Mouse (Mus musculus) gastrocnemius, adult 2 months (tissue): ENCODE measurements around the gene Gm42421. TPM values are rescaled to one million over a fixed set of nuclear protein-coding genes. Genes with fewer than 3 reads are reported as not detected.

Source experiments
- DNase-seq: peaks from one replicate; pipeline ENCODE4 v3.0.0; 2022
- H3K27ac ChIP-seq: fragments of 200-600 bp; 2 replicates; pipeline ENCODE4 v1.8.1; 2022; ENCODE audit warnings: mild to moderate bottlenecking
- H3K4me3 ChIP-seq: fragments of 200-600 bp; 2 replicates; pipeline ENCODE4 v1.8.1; 2022; ENCODE audit warnings: mild to moderate bottlenecking, moderate library complexity
- CTCF ChIP-seq: fragments of 200-600 bp; IDR thresholded peaks from 2 replicates; pipeline ENCODE4 v1.8.1; 2022; ENCODE audit warnings: antibody characterized with exemption, mild to moderate bottlenecking, moderate library complexity
- intact Hi-C: fragments of 180-260 bp; cut with DNase I; formaldehyde crosslinking; loops from one replicate; pipeline ENCODE4 v1.15.1; 2025
- long read RNA-seq, 2 experiments: library from polyadenylated mRNA; stranded (forward); transcript quantifications; one replicate each; pipeline ENCODE4 v2.0.0; 2021
- total RNA-seq, 2 experiments: library from RNA; stranded (reverse); gene quantifications; 2 replicates each; pipeline ENCODE4 v1.2.3; 2021

Gene Gm42421
- not detected for total RNA-seq
- long read RNA-seq, experiment 1: 0 reads
- long read RNA-seq, experiment 2: 0 reads

GRCm38 (mm10) chr5:143927875-143928274, at the start of gene Gm42421:
TSS of gene Gm42421 (plus strand) at chr5:143928175.
- no peak within 1 kb of the TSS for H3K4me3 ChIP-seq
- no peak for TF ChIP-seq CTCF
- intact Hi-C loops: no loop called here
- no peak for DNase-seq
- H3K27ac ChIP-seq: no peak within 1 kb of the TSS

GRCm38 (mm10) chr5:143885274-143885673, 42.7 kb upstream of the Gm42421 start:
- intact Hi-C loops: no loop called here
- no peak overlapping the region for H3K4me3 ChIP-seq
- H3K27ac ChIP-seq: peak overlapping the region; percentile 64; the same call in 1 of the 2 replicates
- no peak for TF ChIP-seq CTCF
- no peak for DNase-seq

GRCm38 (mm10) chr5:143890741-143891140, 37.2 kb upstream of the Gm42421 start:
- no peak for DNase-seq

GRCm38 (mm10) chr5:143892255-143892886, 35.6 kb upstream of the Gm42421 start:
- TF ChIP-seq CTCF: peak; percentile 53
- no peak overlapping the region for H3K4me3 ChIP-seq
- H3K27ac ChIP-seq: no peak overlapping the region
- intact Hi-C loops: no loop called here
- peak; percentile 37 for DNase-seq

More at GRCm38 (mm10) chr5:143890741-143891140, 37.2 kb upstream of the Gm42421 start:
- Histone ChIP-seq H3K27ac (no peak overlapping the region), H3K4me3 (no peak overlapping the region)
- intact Hi-C loops: no loop called here
- TF ChIP-seq CTCF: no peak

- no peak for DNase-seq
- Histone ChIP-seq H3K27ac (no peak overlapping the region), H3K4me3 (no peak overlapping the region)
- no peak for TF ChIP-seq CTCF
- intact Hi-C loops: no loop called here
Measured at GRCm38 (mm10) chr5:143893396-143893795, 34.6 kb upstream of the Gm42421 start.

- no peak within 1 kb of the TSS for H3K4me3 ChIP-seq
- no peak for TF ChIP-seq CTCF
- DNase-seq: no peak
- no peak within 1 kb of the TSS for H3K27ac ChIP-seq
- intact Hi-C loops: no loop called here
Measured at GRCm38 (mm10) chr5:143897635-143898330, 30.2 kb upstream of the Gm42421 start, which contains the start of gene Ankrd61. TSS of gene Ankrd61 (minus strand) at chr5:143897685.

- intact Hi-C loops: loop anchor here (5.0 kb wide), 1 partner anchor 1120 kb away; no protein-coding TSS in a partner anchor
- DNase-seq: peak; percentile 94
- Histone ChIP-seq H3K4me3 (no peak overlapping the region; the same call in 1 of the 2 replicates), H3K27ac (peak overlapping the region; percentile 97)
- no peak for TF ChIP-seq CTCF
Measured at GRCm38 (mm10) chr5:143902111-143902510, 25.9 kb upstream of the Gm42421 start.

GRCm38 (mm10) chr5:143903813-143904212, 24.2 kb upstream of the Gm42421 start:
- Histone ChIP-seq H3K4me3 (no peak overlapping the region), H3K27ac (peak overlapping the region; percentile 97)
- intact Hi-C loops: loop anchor here (5.0 kb wide), 1 partner anchor 1122 kb away; no protein-coding TSS in a partner anchor
- no peak for DNase-seq
- no peak for TF ChIP-seq CTCF

GRCm38 (mm10) chr5:143906429-143906828, 21.5 kb upstream of the Gm42421 start:
- H3K27ac ChIP-seq: peak overlapping the region; percentile 97
- TF ChIP-seq CTCF: no peak
- intact Hi-C loops: loop anchor here (5.0 kb wide), 1 partner anchor 349 kb away; no protein-coding TSS in a partner anchor
- H3K4me3 ChIP-seq: peak overlapping the region; percentile 76
- DNase-seq: no peak

- intact Hi-C loops: loop anchor here (5.0 kb wide), 1 partner anchor 352 kb away; no protein-coding TSS in a partner anchor
- Histone ChIP-seq H3K4me3 (peak overlapping the region; percentile 76), H3K27ac (peak overlapping the region; percentile 97)
- TF ChIP-seq CTCF: no peak
- DNase-seq: no peak
Measured at GRCm38 (mm10) chr5:143908926-143909325, 19.0 kb upstream of the Gm42421 start.

- TF ChIP-seq CTCF: no peak
- peak within 1 kb of the TSS; percentile 97 for H3K27ac ChIP-seq
- peak within 1 kb of the TSS; percentile 76 for H3K4me3 ChIP-seq
- intact Hi-C loops: loop anchor here (2.0 to 5.0 kb wide), 2 partner anchors 177 to 352 kb away; partner anchors contain the start of gene Usp42
- peak; percentile 97 for DNase-seq
Measured at GRCm38 (mm10) chr5:143909417-143910400, 18.3 kb upstream of the Gm42421 start, which contains the start of the genes Aimp2 and Pms2. TSS of gene Aimp2 (minus strand) at chr5:143909847. TSS of gene Pms2 (plus strand) at chr5:143909964.

- TF ChIP-seq CTCF: no peak
- Histone ChIP-seq H3K4me3 (no peak overlapping the region), H3K27ac (no peak overlapping the region)
- DNase-seq: no peak
- intact Hi-C loops: loop anchor here (5.0 kb wide), 1 partner anchor 349 kb away; no protein-coding TSS in a partner anchor
Measured at GRCm38 (mm10) chr5:143916221-143916620, 11.8 kb upstream of the Gm42421 start.
